Mouse (Mus musculus) hindbrain, embryonic 12.5 days (tissue): ENCODE results near the gene Adsl. TPM values are rescaled to one million over a fixed set of nuclear protein-coding genes. Genes with fewer than 3 reads are reported as not detected.
"Not testable (repeated sequence)": the region's sequence is repeated elsewhere in the genome, so short reads cannot be mapped to it uniquely, and the experiment has no call there.

Source experiments
- ATAC-seq: fragments of 200-750 bp; cut with Nextera tagmentation; 2 replicates; pipeline ENCODE4 v1.8.0; 2017; ENCODE audit warnings: moderate TSS enrichment; ENCODE audit not compliant: low FRiP score
- H3K27ac ChIP-seq: fragments of 300-500 bp; sonication (generic); 2 replicates; pipeline ENCODE4 v1.5.1; 2016; ENCODE audit warnings: mild to moderate bottlenecking
- H3K27me3 ChIP-seq: fragments of 300-500 bp; sonication (generic); 2 replicates; pipeline ENCODE4 v1.6.1; 2016; ENCODE audit warnings: mild to moderate bottlenecking
- H3K36me3 ChIP-seq: fragments of 300-500 bp; sonication (generic); 2 replicates; pipeline ENCODE4 v1.6.1; 2016; ENCODE audit warnings: mild to moderate bottlenecking
- H3K4me1 ChIP-seq: fragments of 300-500 bp; sonication (generic); 2 replicates; pipeline ENCODE4 v1.6.1; 2016
- H3K4me2 ChIP-seq: fragments of 300-500 bp; sonication (generic); replicated peaks from 2 replicates; pipeline ENCODE4 v1.6.1; 2016; ENCODE audit warnings: mild to moderate bottlenecking
- H3K4me3 ChIP-seq: fragments of 300-500 bp; sonication (generic); 2 replicates; pipeline ENCODE4 v1.5.1; 2016; ENCODE audit warnings: mild to moderate bottlenecking
- H3K9ac ChIP-seq: fragments of 300-500 bp; sonication (generic); 2 replicates; pipeline ENCODE4 v1.6.1; 2016; ENCODE audit warnings: mild to moderate bottlenecking, moderate library complexity
- H3K9me3 ChIP-seq: fragments of 300-500 bp; sonication (generic); replicated peaks from 2 replicates; pipeline ENCODE4 v1.6.1; 2016; ENCODE audit warnings: mild to moderate bottlenecking
- WGBS: fragments of 180-500 bp; shearing (Covaris S2); methylation state at CpG from one replicate; pipeline ENCODE4 v1.1.7; 2016; 5-methylcytosine and 5-hydroxymethylcytosine counted together
- polyA plus RNA-seq: library from polyadenylated mRNA; unstranded; fragments of >200 nt; fragmentation: Nextera tagmentation; extraction: Ambion mirVana; gene quantifications from 2 replicates; pipeline ENCODE4 v1.2.1, GENCODE M21; 2016

Adsl gene
- polyA plus RNA-seq, 1 experiment from 2014 or later = 114 TPM

DNA sequence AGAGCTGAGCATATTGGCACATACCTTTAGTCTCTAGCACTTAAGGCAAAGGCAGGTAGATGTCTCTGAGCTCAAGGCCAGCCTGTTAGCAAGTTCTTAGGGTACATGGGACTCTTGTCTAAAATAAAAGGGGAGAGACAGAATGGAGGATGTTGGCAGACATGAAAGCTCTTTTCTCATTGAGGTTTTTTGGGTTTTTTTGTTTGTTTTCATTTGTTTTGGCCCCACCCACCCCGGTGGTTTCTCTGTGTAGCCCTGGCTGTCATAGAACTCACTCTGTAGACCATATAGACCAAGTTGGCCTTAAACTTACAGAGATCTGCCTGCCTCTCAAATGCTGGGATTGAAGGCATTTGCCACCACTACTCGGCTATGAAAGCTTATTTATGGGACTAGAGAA lies 24.1 kb upstream of the Adsl start:
- H3K27me3 ChIP-seq = no peaks in the 10 kb centered on the region
- no peak overlapping the region for H3K9ac ChIP-seq
- 94% methylated on average over 2 of the region's 2 CpGs for WGBS
- no peaks in the 10 kb centered on the region for H3K9me3 ChIP-seq
- H3K4me2 ChIP-seq = no peak overlapping the region
- no peak overlapping the region for H3K4me3 ChIP-seq
- ATAC-seq = no peak
- peaks cover 80% of the 10 kb centered on the region for H3K36me3 ChIP-seq
- no peaks in the 10 kb centered on the region for H3K4me1 ChIP-seq
- H3K27ac ChIP-seq = no peak overlapping the region

DNA sequence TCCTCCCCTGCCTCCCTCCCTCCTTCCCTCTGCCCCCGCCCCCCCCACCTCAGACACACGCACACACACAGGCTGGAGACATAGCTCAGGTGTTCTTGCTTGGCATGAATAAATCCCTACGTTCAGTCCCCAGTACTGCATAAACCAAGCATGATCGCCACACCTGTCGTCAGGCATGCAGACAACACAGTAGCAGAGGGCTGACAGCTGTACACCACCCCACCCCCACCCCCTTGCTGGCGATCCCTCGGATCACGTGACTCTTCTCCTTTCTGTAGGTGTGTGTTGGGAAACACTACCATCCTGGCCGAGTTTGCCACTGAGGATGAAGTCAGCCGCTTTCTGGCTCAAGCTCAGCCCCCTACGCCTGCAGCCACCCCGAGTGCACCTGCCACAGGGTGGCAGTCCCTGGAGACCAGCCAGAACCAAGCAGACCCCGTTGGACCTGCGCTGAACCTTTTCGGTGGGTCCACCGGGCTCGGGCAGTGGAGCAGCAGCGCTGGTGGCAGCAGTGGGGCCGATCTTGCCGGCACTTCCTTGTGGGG lies 19.4 kb upstream of the Adsl start:
- ATAC-seq = no peak
- Histone ChIP-seq H3K36me3 (peaks cover 64% of the 10 kb centered on the region), H3K4me1 (no peaks in the 10 kb centered on the region), H3K4me3 (no peak overlapping the region), H3K9ac (no peak overlapping the region), H3K9me3 (no peaks in the 10 kb centered on the region), H3K27me3 (no peaks in the 10 kb centered on the region), H3K27ac (no peak overlapping the region), H3K4me2 (no peak overlapping the region)
- WGBS = 86% methylated on average over 20 of the region's 20 CpGs

- Histone ChIP-seq H3K9me3 (no peaks in the 10 kb centered on the region), H3K36me3 (peaks cover 57% of the 10 kb centered on the region), H3K4me1 (no peaks in the 10 kb centered on the region), H3K4me3 (no peak overlapping the region), H3K9ac (no peak overlapping the region), H3K27me3 (no peaks in the 10 kb centered on the region), H3K27ac (peak overlapping the region; percentile 35; the same call in 1 of the 2 replicates), H3K4me2 (no peak overlapping the region)
- ATAC-seq = no peak
- 27% methylated on average over 14 of the region's 16 CpGs for WGBS
These were observed 18.2 kb upstream of the Adsl start for GRCm38 (mm10) chr15:80930048-80930571.

GRCm38 (mm10) chr15:80930676-80931320 lies 17.5 kb upstream of the Adsl start:
- H3K27me3 ChIP-seq = not testable (repeated sequence)
- 90% methylated on average over 23 of the region's 23 CpGs for WGBS

GRCm38 (mm10) chr15:80931345-80931960 lies 16.8 kb upstream of the Adsl start:
- Histone ChIP-seq H3K4me3 (no peak overlapping the region), H3K9ac (no peak overlapping the region), H3K9me3 (no peaks in the 10 kb centered on the region), H3K27me3 (no peaks in the 10 kb centered on the region), H3K4me1 (no peaks in the 10 kb centered on the region), H3K4me2 (no peak overlapping the region), H3K36me3 (peaks cover 48% of the 10 kb centered on the region), H3K27ac (no peak overlapping the region)
- 94% methylated on average over 9 of the region's 9 CpGs for WGBS
- ATAC-seq = no peak

More at GRCm38 (mm10) chr15:80930676-80931320, 17.5 kb upstream of the Adsl start:
- not testable (repeated sequence) for H3K9me3 ChIP-seq, H3K4me3 ChIP-seq, H3K4me1 ChIP-seq, H3K9ac ChIP-seq, H3K4me2 ChIP-seq, H3K27ac ChIP-seq, ATAC-seq
- peaks cover 52% of the 10 kb centered on the region for H3K36me3 ChIP-seq

DNA sequence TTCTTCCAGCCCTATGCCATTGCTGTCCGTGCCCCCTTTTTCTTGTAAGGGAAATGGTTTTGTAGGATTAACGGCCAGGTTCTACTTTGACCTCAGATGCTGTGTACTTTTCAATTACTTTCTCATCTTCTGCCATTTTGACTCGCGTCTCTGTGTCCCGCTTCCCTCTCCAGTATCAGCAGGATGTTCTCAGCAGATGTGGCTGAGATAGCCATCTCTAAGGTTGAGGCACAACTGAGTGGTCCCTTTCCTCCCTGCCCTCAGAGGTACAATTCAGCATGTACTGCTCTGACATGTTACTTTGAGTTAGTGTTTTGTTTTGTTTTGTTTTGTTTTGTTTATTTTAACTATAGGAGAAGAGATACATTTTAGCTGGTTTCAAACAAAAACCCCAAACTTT lies 13.4 kb upstream of the Adsl start:
- Histone ChIP-seq H3K4me1 (no peaks in the 10 kb centered on the region), H3K27ac (no peak overlapping the region), H3K36me3 (peaks cover 23% of the 10 kb centered on the region), H3K9ac (no peak overlapping the region), H3K27me3 (no peaks in the 10 kb centered on the region), H3K9me3 (no peaks in the 10 kb centered on the region), H3K4me3 (no peak overlapping the region), H3K4me2 (no peak overlapping the region)
- 91% methylated on average over 5 of the region's 5 CpGs for WGBS
- ATAC-seq = no peak

GRCm38 (mm10) chr15:80936686-80937085 lies 11.6 kb upstream of the Adsl start:
- H3K4me3 ChIP-seq = no peak overlapping the region
- no peaks in the 10 kb centered on the region for H3K9me3 ChIP-seq
- no peak overlapping the region for H3K4me2 ChIP-seq
- peaks cover 22% of the 10 kb centered on the region for H3K36me3 ChIP-seq
- ATAC-seq = no peak
- H3K27ac ChIP-seq = no peak overlapping the region
- no peaks in the 10 kb centered on the region for H3K27me3 ChIP-seq
- H3K4me1 ChIP-seq = no peaks in the 10 kb centered on the region
- 68% methylated on average over 3 of the region's 3 CpGs for WGBS
- H3K9ac ChIP-seq = no peak overlapping the region

DNA sequence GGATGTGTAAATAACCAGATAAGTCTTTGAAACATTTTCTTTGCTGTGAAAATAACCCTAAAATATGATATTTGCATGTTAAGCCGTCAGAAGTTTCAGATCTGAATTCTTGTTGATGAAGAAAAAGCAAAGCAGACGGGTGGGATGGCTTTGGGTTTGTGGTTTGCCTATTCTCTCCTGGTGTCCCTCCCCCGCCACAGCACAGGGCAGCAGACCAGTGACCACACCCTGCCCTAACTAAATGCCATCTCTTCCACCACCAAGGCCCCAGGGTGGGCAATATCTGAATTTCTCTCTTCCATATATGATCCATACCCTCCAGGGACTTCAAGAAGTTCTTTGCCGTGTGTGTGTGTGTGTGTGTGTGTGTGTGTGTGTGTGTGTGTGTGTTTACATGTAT lies 9.7 kb upstream of the Adsl start:
- no peak overlapping the region for H3K4me2 ChIP-seq
- no peak overlapping the region for H3K4me3 ChIP-seq
- H3K36me3 ChIP-seq = peaks cover 14% of the 10 kb centered on the region
- 78% methylated on average over 4 of the region's 4 CpGs for WGBS
- no peaks in the 10 kb centered on the region for H3K9me3 ChIP-seq
- H3K9ac ChIP-seq = no peak overlapping the region
- ATAC-seq = no peak
- H3K27ac ChIP-seq = no peak overlapping the region
- no peaks in the 10 kb centered on the region for H3K27me3 ChIP-seq
- no peaks in the 10 kb centered on the region for H3K4me1 ChIP-seq

DNA sequence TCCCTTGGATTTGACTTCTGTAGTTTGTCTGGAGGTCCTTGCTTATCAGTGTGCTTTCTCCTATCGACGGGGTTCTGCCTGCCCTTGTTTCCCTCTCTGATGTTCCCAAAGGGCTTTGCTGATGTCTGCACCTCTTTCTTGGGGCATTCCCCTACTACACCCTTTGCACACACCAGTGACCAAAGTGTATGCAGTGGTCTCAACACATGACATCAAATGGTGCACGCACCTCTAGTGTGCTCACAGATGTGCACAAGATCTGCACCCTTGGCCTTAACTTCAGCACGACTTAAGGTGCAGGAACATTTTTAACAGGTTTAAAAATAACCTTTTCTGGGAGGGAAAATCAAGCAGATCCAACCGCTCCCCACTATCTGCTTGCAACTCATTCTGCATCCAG lies 8.9 kb upstream of the Adsl start:
- Histone ChIP-seq H3K4me1 (no peaks in the 10 kb centered on the region), H3K27me3 (no peaks in the 10 kb centered on the region), H3K4me3 (no peak overlapping the region), H3K9me3 (no peaks in the 10 kb centered on the region), H3K27ac (no peak overlapping the region), H3K4me2 (no peak overlapping the region), H3K9ac (no peak overlapping the region), H3K36me3 (peaks cover 6% of the 10 kb centered on the region; the same call in 1 of the 2 replicates)
- no peak for ATAC-seq
- 78% methylated on average over 5 of the region's 5 CpGs for WGBS

DNA sequence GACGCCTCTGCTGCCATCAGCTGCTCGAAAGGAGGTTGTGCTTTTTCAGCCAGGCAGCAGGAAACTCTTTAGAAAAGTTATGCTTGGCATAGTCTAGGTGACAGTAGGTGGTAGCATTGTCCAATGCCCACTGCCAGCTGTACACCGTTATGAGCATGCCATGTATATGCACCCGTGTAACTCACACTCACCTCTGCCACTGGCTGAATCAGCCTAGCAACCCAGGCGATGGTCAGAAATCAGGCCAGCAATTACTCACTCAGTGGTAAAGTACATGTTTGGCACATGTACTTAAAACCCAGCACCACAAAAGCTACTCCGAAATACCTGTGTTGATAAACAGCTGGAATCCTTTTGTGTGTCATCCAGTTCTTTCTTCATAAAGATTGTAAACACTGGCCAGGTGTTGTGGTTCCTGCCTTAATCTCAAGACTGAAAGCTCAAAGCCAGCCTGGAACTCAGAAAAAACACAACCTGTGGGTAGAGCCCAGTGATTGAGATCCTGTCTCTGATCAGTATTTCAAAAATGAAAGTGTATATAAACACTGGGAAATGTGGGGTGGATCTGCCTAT lies 6.7 kb upstream of the Adsl start:
- Histone ChIP-seq H3K27ac (no peak overlapping the region), H3K4me3 (no peak overlapping the region), H3K36me3 (peaks cover 6% of the 10 kb centered on the region; the same call in 1 of the 2 replicates), H3K9me3 (no peaks in the 10 kb centered on the region), H3K27me3 (no peaks in the 10 kb centered on the region), H3K4me2 (no peak overlapping the region), H3K9ac (no peak overlapping the region), H3K4me1 (no peaks in the 10 kb centered on the region)
- no peak for ATAC-seq
- 88% methylated on average over 6 of the region's 6 CpGs for WGBS

DNA sequence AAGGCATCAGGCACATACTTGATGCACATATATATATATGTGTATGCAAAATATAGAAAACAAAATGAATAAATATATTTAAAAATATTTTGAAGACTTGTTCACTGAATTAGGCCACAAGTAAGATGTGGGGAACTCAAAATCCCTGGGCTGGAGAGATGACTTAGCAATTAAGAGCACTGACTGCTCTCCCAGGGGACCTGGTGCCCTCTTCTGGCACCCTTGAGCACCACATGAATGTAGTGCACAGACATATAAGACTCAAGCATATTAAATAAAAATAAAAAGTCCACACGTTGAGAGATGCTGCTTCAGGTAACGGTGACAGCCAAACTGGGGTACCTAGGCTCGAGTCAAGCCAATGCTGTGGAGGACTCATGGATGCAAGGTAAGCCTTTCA lies 2.4 kb upstream of the Adsl start:
- ATAC-seq = no peak
- Histone ChIP-seq H3K4me2 (no peak overlapping the region), H3K9ac (no peak overlapping the region), H3K4me3 (no peak overlapping the region), H3K36me3 (0 out of 2 replicates have a peak, but pooled peaks cover 2% of the 10 kb centered on the region), H3K9me3 (no peaks in the 10 kb centered on the region), H3K27me3 (no peaks in the 10 kb centered on the region), H3K4me1 (peaks cover 14% of the 10 kb centered on the region), H3K27ac (no peak overlapping the region)
- WGBS = 67% methylated on average over 3 of the region's 3 CpGs

GRCm38 (mm10) chr15:80949431-80949830 lies 1.1 kb downstream of the Adsl start:
- Histone ChIP-seq H3K36me3 (peaks cover 22% of the 10 kb centered on the region), H3K4me3 (peak overlapping the region; percentile 75), H3K4me2 (peak overlapping the region; percentile 55), H3K27ac (no peak overlapping the region), H3K4me1 (peaks cover 14% of the 10 kb centered on the region), H3K9me3 (no peaks in the 10 kb centered on the region), H3K27me3 (no peaks in the 10 kb centered on the region), H3K9ac (peak overlapping the region; percentile 78)
- 66% methylated on average over 4 of the region's 4 CpGs for WGBS
- no peak for ATAC-seq
